Mouse (Mus musculus): ENCODE data around the gene Upk1b. TPM values are rescaled to one million over a fixed set of nuclear protein-coding genes. Genes with fewer than 3 reads are reported as not detected.

Gene Upk1b
- polyA plus RNA-seq, 1 experiment from 2014 or later = 22.5 TPM

DNA sequence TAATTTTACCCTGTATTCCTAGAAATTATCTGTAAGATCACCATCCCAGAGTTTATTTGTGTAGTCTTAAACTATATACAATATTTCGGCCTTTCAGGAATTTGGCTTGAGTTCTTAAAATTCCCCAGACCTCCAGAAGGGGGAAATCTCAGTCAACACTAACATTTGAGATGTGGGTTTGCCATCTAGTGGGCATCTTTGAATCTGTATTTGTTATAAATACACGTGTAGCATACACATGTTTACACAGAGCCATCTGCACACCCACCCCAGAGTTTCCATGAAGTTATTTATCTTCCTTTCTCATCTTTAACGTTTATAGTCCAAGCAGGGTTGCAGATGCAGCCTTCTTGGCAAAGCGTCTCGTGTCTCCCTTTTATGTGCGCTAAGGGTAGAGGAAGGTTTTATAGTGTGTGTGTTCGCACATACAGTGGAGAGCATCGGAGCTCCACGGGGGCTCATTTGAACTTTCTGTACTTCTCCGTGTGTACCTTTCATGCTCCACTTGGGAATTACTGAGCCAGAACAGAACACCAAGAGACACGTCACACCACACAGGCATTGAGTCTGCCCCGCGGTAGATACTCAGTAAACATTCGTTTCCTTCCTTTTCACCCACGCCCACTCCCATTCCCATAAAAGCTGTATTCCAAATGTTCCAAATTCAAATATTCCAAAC is 70.4 kb downstream of the Upk1b start:
- peaks cover 10% of the 10 kb centered on the region; the same call in 1 of the 2 replicates for H3K4me1 ChIP-seq (ENCODE audit: insufficient read depth, low read length)
- no peaks in the 10 kb centered on the region for H3K9me3 ChIP-seq (ENCODE audit: low read length)
- peak; percentile 53; the same call in 1 of the 2 replicates for ATAC-seq (ENCODE audit: low FRiP score, low TSS enrichment)
- peak overlapping the region; percentile 53 for H3K4me2 ChIP-seq (replicated peaks; ENCODE audit: low read depth, low read length)
- no peaks in the 10 kb centered on the region for H3K36me3 ChIP-seq (ENCODE audit: insufficient read depth, low read length)
- peak overlapping the region; percentile 48 for H3K9ac ChIP-seq (replicated peaks; ENCODE audit: low read length)
- H3K27me3 ChIP-seq (ENCODE audit: insufficient read depth, low read length) = no peaks in the 10 kb centered on the region
- no peak overlapping the region for H3K27ac ChIP-seq (ENCODE audit: low read length)
- WGBS = 26% methylated on average over 15 of the region's 15 CpGs
- peak overlapping the region; percentile 27 for H3K4me3 ChIP-seq (ENCODE audit: low read length)

DNA sequence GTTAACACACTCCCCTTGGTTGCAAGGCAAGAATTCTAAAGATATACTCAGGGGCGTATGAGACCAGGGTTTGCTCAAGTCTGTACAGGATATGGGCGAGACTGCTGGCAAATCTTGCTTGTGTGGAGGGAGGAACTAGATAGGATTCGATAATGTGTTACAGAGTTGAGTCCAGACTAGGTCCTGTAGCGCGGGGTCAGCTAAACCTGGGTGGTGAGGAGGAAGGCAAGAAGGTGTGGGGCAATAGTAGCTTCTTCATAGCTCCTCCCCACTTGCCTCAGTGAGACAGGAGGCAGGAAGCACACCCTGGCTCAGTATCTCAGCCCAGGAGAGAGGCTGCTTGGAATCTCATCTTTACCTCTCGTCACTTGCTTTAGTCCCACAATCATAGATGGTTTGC is 71.0 kb downstream of the Upk1b start:
- H3K27ac ChIP-seq (ENCODE audit: low read length) = no peak overlapping the region
- peak; percentile 49 for ATAC-seq (ENCODE audit: low FRiP score, low TSS enrichment)
- 76% methylated on average over 6 of the region's 6 CpGs for WGBS

DNA sequence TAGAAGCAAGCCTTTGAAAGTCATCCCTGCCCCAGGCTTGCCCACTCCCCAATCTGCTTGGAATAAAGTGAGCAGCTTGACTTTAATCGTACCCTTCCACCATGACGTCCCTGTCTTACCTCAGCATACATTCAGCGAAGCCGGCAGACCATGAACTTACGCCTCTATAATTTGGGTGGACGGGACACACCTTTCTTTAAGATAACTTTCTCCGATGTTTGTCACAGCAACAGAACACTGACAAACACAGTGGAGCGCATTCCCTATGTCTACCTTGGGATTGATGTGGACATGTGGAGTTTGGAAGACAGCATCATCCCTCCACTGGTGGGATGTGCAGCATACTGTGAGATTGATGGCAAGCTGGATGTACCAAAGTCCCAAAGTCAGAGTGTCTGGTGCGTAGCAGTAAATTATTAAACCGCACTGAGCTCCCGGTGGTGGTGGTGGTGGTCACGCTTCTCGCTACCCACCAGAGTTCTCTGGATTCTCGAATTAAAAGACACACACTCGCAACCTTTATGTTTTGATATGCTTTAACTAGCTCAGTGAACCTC is 71.5 kb downstream of the Upk1b start:
- no peak overlapping the region for H3K27ac ChIP-seq (ENCODE audit: low read length)
- peaks cover 10% of the 10 kb centered on the region; the same call in 1 of the 2 replicates for H3K4me1 ChIP-seq (ENCODE audit: insufficient read depth, low read length)
- H3K4me2 ChIP-seq (replicated peaks; ENCODE audit: low read depth, low read length) = no peak overlapping the region
- H3K9me3 ChIP-seq (ENCODE audit: low read length) = no peaks in the 10 kb centered on the region
- no peak overlapping the region for H3K4me3 ChIP-seq (ENCODE audit: low read length)
- H3K9ac ChIP-seq (replicated peaks; ENCODE audit: low read length) = no peak overlapping the region
- ATAC-seq (ENCODE audit: low FRiP score, low TSS enrichment) = 0 out of 2 replicates have a peak, but pooled peaks have one; percentile 22
- H3K27me3 ChIP-seq (ENCODE audit: insufficient read depth, low read length) = no peaks in the 10 kb centered on the region
- H3K36me3 ChIP-seq (ENCODE audit: insufficient read depth, low read length) = no peaks in the 10 kb centered on the region
- WGBS = 81% methylated on average over 15 of the region's 15 CpGs

More for the DNA sequence above, 71.0 kb downstream of the Upk1b start:
- no peaks in the 10 kb centered on the region for H3K9me3 ChIP-seq (ENCODE audit: low read length)
- no peaks in the 10 kb centered on the region for H3K27me3 ChIP-seq (ENCODE audit: insufficient read depth, low read length)
- H3K36me3 ChIP-seq (ENCODE audit: insufficient read depth, low read length) = no peaks in the 10 kb centered on the region
- no peak overlapping the region for H3K4me2 ChIP-seq (replicated peaks; ENCODE audit: low read depth, low read length)
- H3K4me1 ChIP-seq (ENCODE audit: insufficient read depth, low read length) = peaks cover 10% of the 10 kb centered on the region; the same call in 1 of the 2 replicates
- H3K4me3 ChIP-seq (ENCODE audit: low read length) = no peak overlapping the region
- H3K9ac ChIP-seq (replicated peaks; ENCODE audit: low read length) = no peak overlapping the region

DNA sequence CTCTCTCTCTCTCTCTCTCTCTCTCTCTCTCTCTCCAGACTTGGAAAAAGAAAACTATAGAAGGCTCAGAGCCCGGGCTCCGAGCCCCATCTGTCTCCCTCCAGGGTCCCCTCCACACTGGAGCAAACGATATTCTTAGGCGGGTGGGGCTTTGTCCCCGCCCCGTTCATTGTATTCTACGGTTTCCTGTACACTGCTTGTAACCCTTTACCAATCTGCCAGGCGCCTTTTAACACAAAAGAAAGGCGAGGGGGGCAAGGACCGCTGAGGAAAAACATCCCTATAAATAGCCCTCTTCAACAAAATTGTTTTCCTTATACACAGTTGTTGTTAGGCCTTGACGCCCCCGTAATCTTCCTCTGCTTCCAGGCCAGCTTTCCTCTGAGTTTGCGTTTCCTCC is 75.2 kb downstream of the Upk1b start:
- no peaks in the 10 kb centered on the region for H3K36me3 ChIP-seq (ENCODE audit: insufficient read depth, low read length)
- no peak overlapping the region for H3K4me3 ChIP-seq (ENCODE audit: low read length)
- peak overlapping the region; percentile 25; the same call in 1 of the 2 replicates for H3K27ac ChIP-seq (ENCODE audit: low read length)
- H3K27me3 ChIP-seq (ENCODE audit: insufficient read depth, low read length) = no peaks in the 10 kb centered on the region
- peaks cover 4% of the 10 kb centered on the region; the same call in 1 of the 2 replicates for H3K9me3 ChIP-seq (ENCODE audit: low read length)
- H3K4me2 ChIP-seq (replicated peaks; ENCODE audit: low read depth, low read length) = no peak overlapping the region
- ATAC-seq (ENCODE audit: low FRiP score, low TSS enrichment) = no peak
- H3K4me1 ChIP-seq (ENCODE audit: insufficient read depth, low read length) = peaks cover 4% of the 10 kb centered on the region; the same call in 1 of the 2 replicates
- no peak overlapping the region for H3K9ac ChIP-seq (replicated peaks; ENCODE audit: low read length)
- 67% methylated on average over 13 of the region's 13 CpGs for WGBS

DNA sequence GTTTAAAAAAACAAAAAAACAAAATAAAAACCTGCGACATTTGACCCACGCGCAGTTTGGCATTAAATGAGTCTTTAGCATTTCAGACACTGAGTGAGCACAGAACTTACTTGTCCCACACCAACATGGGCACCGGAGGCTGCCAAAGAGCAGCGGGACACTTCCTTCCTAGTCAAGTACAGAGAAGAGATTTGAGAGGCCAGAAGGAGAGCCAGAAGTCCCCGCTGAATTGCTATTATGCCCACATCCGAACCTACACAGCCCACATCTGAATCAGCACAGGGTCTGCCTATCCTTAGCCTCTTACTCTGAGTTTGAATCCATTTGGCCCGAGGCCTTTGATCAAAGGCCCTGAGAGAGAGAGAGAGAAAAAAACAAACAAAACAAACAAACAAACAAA is 75.9 kb downstream of the Upk1b start:
- H3K27me3 ChIP-seq (ENCODE audit: insufficient read depth, low read length) = no peaks in the 10 kb centered on the region
- peaks cover 4% of the 10 kb centered on the region; the same call in 1 of the 2 replicates for H3K9me3 ChIP-seq (ENCODE audit: low read length)
- no peaks in the 10 kb centered on the region for H3K4me1 ChIP-seq (ENCODE audit: insufficient read depth, low read length)
- H3K4me3 ChIP-seq (ENCODE audit: low read length) = no peak overlapping the region
- no peaks in the 10 kb centered on the region for H3K36me3 ChIP-seq (ENCODE audit: insufficient read depth, low read length)
- no peak for ATAC-seq (ENCODE audit: low FRiP score, low TSS enrichment)
- peak overlapping the region; percentile 17 for H3K27ac ChIP-seq (ENCODE audit: low read length)
- no peak overlapping the region for H3K9ac ChIP-seq (replicated peaks; ENCODE audit: low read length)
- no peak overlapping the region for H3K4me2 ChIP-seq (replicated peaks; ENCODE audit: low read depth, low read length)
- 70% methylated on average over 8 of the region's 8 CpGs for WGBS

Other genes with a start within 250 kb of the Upk1b start
- 133 and 139 TPM in 2 replicates for gene Tmem39a, start 241.6 kb downstream of the Upk1b start, polyA plus RNA-seq (2015; fragmentation: Nextera tagmentation; extraction: Ambion mirVana)
- gene Arhgap31, start 87.1 kb downstream of the Upk1b start, polyA plus RNA-seq (2015; fragmentation: Nextera tagmentation; extraction: Ambion mirVana) = 10.8 and 13.3 TPM in 2 replicates
- gene B4galt4, start 58.1 kb downstream of the Upk1b start, polyA plus RNA-seq (2015; fragmentation: Nextera tagmentation; extraction: Ambion mirVana) = 32.7 and 34.5 TPM in 2 replicates
- not detected in 2 replicates for gene 4930435E12Rik, start 28.4 kb upstream of the Upk1b start, polyA plus RNA-seq (2015; fragmentation: Nextera tagmentation; extraction: Ambion mirVana)
- gene Igsf11, start 92.3 kb upstream of the Upk1b start, polyA plus RNA-seq (2015; fragmentation: Nextera tagmentation; extraction: Ambion mirVana) = 2.6 and 2.9 TPM in 2 replicates